21 mouse cellular contexts compared by ENCODE assay signal in genomic region chr13:23889011-23889605, GRCm38 (mm10). TPM values are rescaled to one million over a fixed set of nuclear protein-coding genes. Genes with fewer than 3 reads are reported as not detected.
DNase-seq lines count a peak whose midpoint lies in the region; ATAC-seq lines count a peak whose summit lies in the region.
"Had no signal": no experiment of that assay in that cellular context is flagged by ENCODE, and none has a peak within 500 bp of the region (broad histone marks: within the 10 kb centered on the region; RNA-seq: fewer than 3 reads in every experiment).

No protein-coding gene starts in this region.

- no peak overlapping the region for H3K4me2 ChIP-seq in neural tube, embryonic 15.5 days
- no peak overlapping the region for H3K4me2 ChIP-seq in stomach, embryonic 15.5 days
- H3K4me2 ChIP-seq: hindbrain, embryonic 15.5 days; liver, embryonic 12.5 days had no signal

- DNase-seq in neural tube, embryonic 10.5 days (ENCODE audit: extremely low spot score, low spot score), result peak; percentile 31
- DNase-seq in forelimb bud, embryonic 11.5 days (ENCODE audit: low read depth, low spot score), result peak; percentile 49
- peak; percentile 61 to 66 for DNase-seq in kidney, postnatal 36 days
- DNase-seq in lung, postnatal 10 days, result no peak
- DNase-seq in cerebellum, postnatal 4 days (ENCODE audit: low spot score in 2 of 2), result no peak
- DNase-seq: cerebellum, postnatal 25 days; gastrocnemius, postnatal 14 days; heart, adult 2 months; thymus, postnatal 36 days had no signal

- H3K36me3 ChIP-seq in neural tube, embryonic 15.5 days, result no peaks in the 10 kb centered on the region
- no peaks in the 10 kb centered on the region for H3K36me3 ChIP-seq in stomach, embryonic 15.5 days
- H3K36me3 ChIP-seq: G1E; hindbrain, embryonic 15.5 days; liver, embryonic 12.5 days had no signal

- H3K27me3 ChIP-seq in neural tube, embryonic 15.5 days (replicated peaks), result no peaks in the 10 kb centered on the region
- H3K27me3 ChIP-seq in stomach, embryonic 15.5 days (replicated peaks), result no peaks in the 10 kb centered on the region
- H3K27me3 ChIP-seq: hindbrain, embryonic 15.5 days; liver, embryonic 12.5 days had no signal

- no peak overlapping the region for H3K9ac ChIP-seq in neural tube, embryonic 15.5 days (replicated peaks)
- no peak overlapping the region for H3K9ac ChIP-seq in stomach, embryonic 15.5 days
- H3K9ac ChIP-seq: hindbrain, embryonic 15.5 days; liver, embryonic 12.5 days had no signal

- 70% methylated on average over 6 of the region's 6 CpGs for WGBS in neural tube, embryonic 15.5 days
- WGBS in stomach, embryonic 15.5 days, result 42% methylated on average over 6 of the region's 6 CpGs

- H3K9me3 ChIP-seq in neural tube, embryonic 15.5 days (replicated peaks), result no peaks in the 10 kb centered on the region
- no peaks in the 10 kb centered on the region for H3K9me3 ChIP-seq in stomach, embryonic 15.5 days
- H3K9me3 ChIP-seq: G1E; hindbrain, embryonic 15.5 days; liver, embryonic 12.5 days had no signal

- no peak overlapping the region for H3K27ac ChIP-seq in neural tube, embryonic 15.5 days (replicated peaks)
- no peak overlapping the region for H3K27ac ChIP-seq in stomach, embryonic 15.5 days
- H3K27ac ChIP-seq: heart, adult 2 months; hindbrain, embryonic 15.5 days; liver, embryonic 12.5 days had no signal

- H3K4me3 ChIP-seq in neural tube, embryonic 15.5 days (replicated peaks), result no peak overlapping the region
- no peak overlapping the region for H3K4me3 ChIP-seq in stomach, embryonic 15.5 days (replicated peaks)
- H3K4me3 ChIP-seq: heart, adult 2 months; hindbrain, embryonic 15.5 days; liver, embryonic 12.5 days had no signal

- ATAC-seq in neural tube, embryonic 15.5 days (ENCODE audit: low FRiP score), result no peak
- peak; percentile 31; the same call in 1 of the 2 replicates for ATAC-seq in stomach, embryonic 15.5 days (ENCODE audit: insufficient read depth, low FRiP score, low read depth)
- ATAC-seq: intestine, postnatal 0 days; liver, embryonic 12.5 days; midbrain, embryonic 16.5 days had no signal

- H3K4me1 ChIP-seq in neural tube, embryonic 15.5 days, result no peaks in the 10 kb centered on the region
- no peaks in the 10 kb centered on the region for H3K4me1 ChIP-seq in stomach, embryonic 15.5 days
- H3K4me1 ChIP-seq: hindbrain, embryonic 15.5 days had no signal

RNA-seq across cellular contexts. Expression of gene Slc17a1, which starts 21.6 kb away (rescaled TPM):
- polyA plus RNA-seq in neural tube, embryonic 15.5 days (2015; fragmentation: Nextera tagmentation; extraction: Ambion mirVana), result not detected in 2 replicates
- 0.06 and 0.19 TPM in 2 replicates for polyA plus RNA-seq in stomach, embryonic 15.5 days (2015; fragmentation: Nextera tagmentation; extraction: Ambion mirVana)
- polyA plus RNA-seq: embryonic facial prominence, embryonic 14.5 days; G1E; heart, adult 2 months; heart, embryonic 16.5 days; hindbrain, embryonic 15.5 days; liver, embryonic 12.5 days; lung, embryonic 16.5 days; midbrain, embryonic 16.5 days had no signal

RNA-seq across cellular contexts. Expression of gene Slc17a4, which starts 25.7 kb away (rescaled TPM):
- polyA plus RNA-seq in neural tube, embryonic 15.5 days (2015; fragmentation: Nextera tagmentation; extraction: Ambion mirVana), result 0.15 and 1.1 TPM in 2 replicates
- 4.0 and 4.7 TPM in 2 replicates for polyA plus RNA-seq in stomach, embryonic 15.5 days (2015; fragmentation: Nextera tagmentation; extraction: Ambion mirVana)
- polyA plus RNA-seq: G1E; heart, adult 2 months; hindbrain, embryonic 15.5 days; liver, embryonic 12.5 days; lung, embryonic 16.5 days; midbrain, embryonic 16.5 days; testis, adult 2 months had no signal

RNA-seq across cellular contexts. Expression of gene Hist1h2ba, which starts 44.8 kb away (rescaled TPM):
- polyA plus RNA-seq in neural tube, embryonic 15.5 days (2015; fragmentation: Nextera tagmentation; extraction: Ambion mirVana), result not detected in 2 replicates
- not detected in 2 replicates for polyA plus RNA-seq in stomach, embryonic 15.5 days (2015; fragmentation: Nextera tagmentation; extraction: Ambion mirVana)
- polyA plus RNA-seq: embryonic facial prominence, embryonic 14.5 days; G1E; heart, adult 2 months; heart, embryonic 16.5 days; hindbrain, embryonic 15.5 days; intestine, postnatal 0 days; liver, embryonic 12.5 days; lung, embryonic 16.5 days; midbrain, embryonic 16.5 days; spleen, adult 2 months had no signal

RNA-seq across cellular contexts. Expression of gene Hist1h2aa, which starts 45.2 kb away (rescaled TPM):
- not detected in 2 replicates for polyA plus RNA-seq in neural tube, embryonic 15.5 days (2015; fragmentation: Nextera tagmentation; extraction: Ambion mirVana)
- polyA plus RNA-seq in stomach, embryonic 15.5 days (2015; fragmentation: Nextera tagmentation; extraction: Ambion mirVana), result not detected in 2 replicates
- polyA plus RNA-seq: embryonic facial prominence, embryonic 14.5 days; G1E; heart, adult 2 months; heart, embryonic 16.5 days; hindbrain, embryonic 15.5 days; intestine, postnatal 0 days; liver, embryonic 12.5 days; lung, embryonic 16.5 days; midbrain, embryonic 16.5 days; spleen, adult 2 months had no signal

RNA-seq across cellular contexts. Expression of gene Slc17a3, which starts 49.9 kb away (rescaled TPM):
- polyA plus RNA-seq in neural tube, embryonic 15.5 days (2015; fragmentation: Nextera tagmentation; extraction: Ambion mirVana), result 0.08 TPM in 1 of 2 replicates, not detected in the other
- 0.34 and 0.36 TPM in 2 replicates for polyA plus RNA-seq in stomach, embryonic 15.5 days (2015; fragmentation: Nextera tagmentation; extraction: Ambion mirVana)
- polyA plus RNA-seq: G1E; heart, adult 2 months; heart, embryonic 16.5 days; hindbrain, embryonic 15.5 days; lung, embryonic 16.5 days; midbrain, embryonic 16.5 days had no signal

Comparison
In these comparisons a context has a peak if more than half of its experiments do, and no peak if none do; other contexts are left out.
1. DNase-seq: peak in neural tube, embryonic 10.5 days (single experiment), forelimb bud, embryonic 11.5 days (single experiment) and kidney, postnatal 36 days (2 of 2); none in lung, postnatal 10 days (single experiment) and cerebellum, postnatal 4 days (0 of 2).